In genomic region chr17:46927781-46928180, GRCm38 (mm10) we compare ENCODE assay signal across 38 mouse cellular contexts. TPM values are rescaled to one million over a fixed set of nuclear protein-coding genes. Genes with fewer than 3 reads are reported as not detected.
A peak's percentile ranks its signal among the peaks of the same experiment; 100 is the strongest.
DNase-seq lines count a peak whose midpoint lies in the region.
"Had no signal": no experiment of that assay in that cellular context is flagged by ENCODE, and none has a peak within 500 bp of the region (broad histone marks: within the 10 kb centered on the region; RNA-seq: fewer than 3 reads in every experiment).

No protein-coding gene starts in this region.

- intact Hi-C loops in left cerebral cortex, postnatal 4 days (cut with DNase I): no loop called here

- peak; percentile 43 to 71 for DNase-seq in frontal cortex, adult 2 months (ENCODE audit: extremely low spot score in 1 of 2, low spot score in 1 of 2)
- no peak for DNase-seq in frontal cortex, postnatal 10 days (ENCODE audit: low spot score in 2 of 2)
- DNase-seq in left cerebral cortex, adult 18-20 months (ENCODE audit: low spot score in 2 of 2): peak; percentile 45 to 63
- DNase-seq in left cerebral cortex, postnatal 4 days: no peak
- peak; percentile 72 for DNase-seq in right cerebral cortex, adult 18-20 months
- DNase-seq in right cerebral cortex, postnatal 4 days: no peak
- no peak for DNase-seq in adrenal gland, postnatal 4 days (ENCODE audit: low spot score in 2 of 2)
- DNase-seq: adrenal gland, adult 8-10 months; cerebellum, adult 11-12 months; cerebellum, adult 9-11 months; embryo, embryonic 11 days; gastrocnemius, postnatal 25 days; heart, adult 11 months; kidney, adult 18-20 months; kidney, postnatal 25 days; liver; lung, adult 2 months; lung, postnatal 10 days; spleen, adult 18-20 months; thymus, adult 18-20 months; thymus, postnatal 25 days had no signal

RNA-seq across cellular contexts. Expression of gene Prph2, which starts 17.5 kb away (rescaled TPM):
- 0.04 TPM in 1 of 2 replicates, not detected in the other for polyA plus RNA-seq in frontal cortex, adult 2 months (2012; rRNA removed)
- not detected for total RNA-seq in left cerebral cortex, adult 18-20 months (2021)
- not detected for total RNA-seq in left cerebral cortex, postnatal 4 days (2021)
- not detected for total RNA-seq in adrenal gland, postnatal 4 days (2021)
- total RNA-seq: adrenal gland, adult 8-10 months; gastrocnemius, adult 18-20 months; gastrocnemius, postnatal 25 days; heart, postnatal 25 days; megakaryocyte-erythroid progenitor cell, adult 5-6 weeks had no signal
- polyA plus RNA-seq: forebrain, embryonic 14.5 days; G1E; heart, embryonic 10.5 days; heart, embryonic 15.5 days; hindbrain, embryonic 11.5 days; hindbrain, embryonic 16.5 days; intestine, embryonic 14.5 days; kidney, embryonic 15.5 days; limb, embryonic 11.5 days; liver, embryonic 14.5 days; lung, adult 2 months; macrophage; midbrain, embryonic 13.5 days; neural tube, embryonic 13.5 days; stomach, embryonic 16.5 days had no signal

RNA-seq across cellular contexts. Expression of gene Tbcc, which starts 37.3 kb away (rescaled TPM):
- 26.5 and 27.3 TPM in 2 replicates for polyA plus RNA-seq in frontal cortex, adult 2 months (2012; rRNA removed)
- 10 to 100 TPM; 33.5 to 33.8 TPM for total RNA-seq in left cerebral cortex, adult 18-20 months (2021)
- 10 to 100 TPM; 23.4 to 28.5 TPM for total RNA-seq in left cerebral cortex, postnatal 4 days (2021)
- 10 to 100 TPM; 26.1 to 27.4 TPM for total RNA-seq in adrenal gland, postnatal 4 days (2021)

Comparison
In these comparisons a context has a peak if more than half of its experiments do, and no peak if none do; other contexts are left out.
1. DNase-seq: peak in frontal cortex, adult 2 months (2 of 2), left cerebral cortex, adult 18-20 months (2 of 2) and right cerebral cortex, adult 18-20 months (single experiment); none in frontal cortex, postnatal 10 days (0 of 2), left cerebral cortex, postnatal 4 days (single experiment), right cerebral cortex, postnatal 4 days (single experiment) and adrenal gland, postnatal 4 days (0 of 2).